Mouse (Mus musculus) embryo, embryonic 10.5 days (tissue): ENCODE data around the gene Osbpl3.

ENCODE experiments used
- DNase-seq: peaks from one replicate; pipeline ENCODE4 v3.0.0-alpha.2; 2015; ENCODE audit warnings: low spot score

Gene Osbpl3

GRCm38 (mm10) chr6:50455829-50456469 lies at the start of gene Osbpl3:
Osbpl3 (minus strand) TSS chr6:50456201.
- peak; percentile 97 for DNase-seq

- no peak for DNase-seq
Measured at GRCm38 (mm10) chr6:50505531-50505930, 49.5 kb upstream of the Osbpl3 start.

GRCm38 (mm10) chr6:50504711-50505110 lies 48.7 kb upstream of the Osbpl3 start:
- DNase-seq: no peak

- DNase-seq: no peak
Measured at GRCm38 (mm10) chr6:50503779-50504178, 47.8 kb upstream of the Osbpl3 start.

- no peak for DNase-seq
Measured at GRCm38 (mm10) chr6:50503031-50503430, 47.0 kb upstream of the Osbpl3 start.

GRCm38 (mm10) chr6:50498346-50498745 lies 42.3 kb upstream of the Osbpl3 start:
- no peak for DNase-seq

- no peak for DNase-seq
Measured at GRCm38 (mm10) chr6:50490519-50490918, 34.5 kb upstream of the Osbpl3 start.

- no peak for DNase-seq
Measured at GRCm38 (mm10) chr6:50489380-50489779, 33.4 kb upstream of the Osbpl3 start.

- no peak for DNase-seq
Measured at GRCm38 (mm10) chr6:50486035-50486902, 30.3 kb upstream of the Osbpl3 start.

- DNase-seq: no peak
Measured at GRCm38 (mm10) chr6:50483426-50483825, 27.4 kb upstream of the Osbpl3 start.

GRCm38 (mm10) chr6:50481460-50481859 lies 25.5 kb upstream of the Osbpl3 start:
- no peak for DNase-seq

GRCm38 (mm10) chr6:50466451-50466850 lies 10.4 kb upstream of the Osbpl3 start:
- no peak for DNase-seq

- DNase-seq: no peak
Measured at GRCm38 (mm10) chr6:50464690-50465485, 8.9 kb upstream of the Osbpl3 start.

GRCm38 (mm10) chr6:50462026-50462425 lies 6.0 kb upstream of the Osbpl3 start:
- no peak for DNase-seq

- no peak for DNase-seq
Measured at GRCm38 (mm10) chr6:50461585-50461984, 5.6 kb upstream of the Osbpl3 start.

GRCm38 (mm10) chr6:50460646-50461045 lies 4.6 kb upstream of the Osbpl3 start:
- no peak for DNase-seq

GRCm38 (mm10) chr6:50460246-50460645 lies 4.2 kb upstream of the Osbpl3 start:
- no peak for DNase-seq

GRCm38 (mm10) chr6:50459271-50459670 lies 3.3 kb upstream of the Osbpl3 start:
- DNase-seq: no peak

- DNase-seq: no peak
Measured at GRCm38 (mm10) chr6:50457551-50458348, 1.7 kb upstream of the Osbpl3 start.

GRCm38 (mm10) chr6:50456706-50457105 lies 705 bp upstream of the Osbpl3 start:
- no peak for DNase-seq

- DNase-seq: peak; percentile 65
Measured at GRCm38 (mm10) chr6:50455102-50455828, 736 bp downstream of the Osbpl3 start.
